Mouse (Mus musculus): ENCODE measurements at regions not wholly inside any gene's neighbourhood (a gene's known extent, or its start where the extent isn't known, plus 50 kb on each side); places are given as distances from the start of the nearest gene placed in this dataset.

- H3K36me3 ChIP-seq = no peaks in the 10 kb centered on the region
- ATAC-seq (ENCODE audit: low FRiP score, low read depth) = no peak
Observed at GRCm38 (mm10) chr13:48376405-48376804, 115.4 kb downstream of the Id4 start.

GRCm38 (mm10) chr13:48383580-48384445 lies 122.8 kb downstream of the Id4 start:
- ATAC-seq (ENCODE audit: low FRiP score, low read depth) = no peak
- Histone ChIP-seq H3K9me3 (no peaks in the 10 kb centered on the region), H3K27me3 (no peaks in the 10 kb centered on the region), H3K4me2 (replicated peaks) (peak overlapping the region; percentile 34; the same call in 1 of the 2 replicates), H3K27ac (no peak overlapping the region), H3K36me3 (no peaks in the 10 kb centered on the region), H3K4me1 (peaks cover 16% of the 10 kb centered on the region), H3K9ac (no peak overlapping the region), H3K4me3 (no peak overlapping the region)
- 54% methylated on average over 13 of the region's 13 CpGs for WGBS

More at GRCm38 (mm10) chr13:48376405-48376804, 115.4 kb downstream of the Id4 start:
- H3K4me3 ChIP-seq = no peak overlapping the region
- no peak overlapping the region for H3K27ac ChIP-seq
- H3K4me2 ChIP-seq (replicated peaks) = no peak overlapping the region
- H3K27me3 ChIP-seq = no peaks in the 10 kb centered on the region
- no peak overlapping the region for H3K9ac ChIP-seq
- no peaks in the 10 kb centered on the region for H3K4me1 ChIP-seq
- 78% methylated on average over 4 of the region's 4 CpGs for WGBS
- H3K9me3 ChIP-seq = no peaks in the 10 kb centered on the region

GRCm38 (mm10) chr13:48384901-48385300 lies 123.9 kb downstream of the Id4 start:
- ATAC-seq (ENCODE audit: low FRiP score, low read depth) = no peak
- H3K4me3 ChIP-seq = no peak overlapping the region

GRCm38 (mm10) chr13:48391126-48391525 lies 122.1 kb downstream of the Zfp169 start:
- ATAC-seq (ENCODE audit: low FRiP score, low read depth) = no peak
- 79% methylated on average over 11 of the region's 11 CpGs for WGBS

More at GRCm38 (mm10) chr13:48384901-48385300, 123.9 kb downstream of the Id4 start:
- peak overlapping the region; percentile 39; the same call in 1 of the 2 replicates for H3K9ac ChIP-seq
- H3K27ac ChIP-seq = no peak overlapping the region
- peak overlapping the region; percentile 34 for H3K4me2 ChIP-seq (replicated peaks)
- H3K36me3 ChIP-seq = no peaks in the 10 kb centered on the region
- 29% methylated on average over 11 of the region's 11 CpGs for WGBS
- H3K4me1 ChIP-seq = peaks cover 16% of the 10 kb centered on the region
- H3K27me3 ChIP-seq = no peaks in the 10 kb centered on the region
- H3K9me3 ChIP-seq = no peaks in the 10 kb centered on the region

GRCm38 (mm10) chr13:48397761-48398160 lies 115.5 kb downstream of the Zfp169 start:
- Histone ChIP-seq H3K4me2 (replicated peaks) (no peak overlapping the region), H3K4me1 (no peaks in the 10 kb centered on the region), H3K9ac (no peak overlapping the region), H3K27me3 (no peaks in the 10 kb centered on the region), H3K36me3 (no peaks in the 10 kb centered on the region), H3K9me3 (no peaks in the 10 kb centered on the region), H3K27ac (no peak overlapping the region), H3K4me3 (no peak overlapping the region)
- WGBS = 7% methylated on average over 1 of the region's 1 CpGs
- no peak for ATAC-seq (ENCODE audit: low FRiP score, low read depth)

More at GRCm38 (mm10) chr13:48391126-48391525, 122.1 kb downstream of the Zfp169 start:
- Histone ChIP-seq H3K36me3 (no peaks in the 10 kb centered on the region), H3K4me1 (no peaks in the 10 kb centered on the region), H3K4me3 (no peak overlapping the region), H3K9ac (no peak overlapping the region), H3K9me3 (no peaks in the 10 kb centered on the region), H3K27ac (no peak overlapping the region), H3K27me3 (no peaks in the 10 kb centered on the region), H3K4me2 (replicated peaks) (no peak overlapping the region)

GRCm38 (mm10) chr13:48398617-48399016 lies 114.6 kb downstream of the Zfp169 start:
- 85% methylated on average over 3 of the region's 3 CpGs for WGBS
- ATAC-seq (ENCODE audit: low FRiP score, low read depth) = no peak
- Histone ChIP-seq H3K4me1 (no peaks in the 10 kb centered on the region), H3K27me3 (no peaks in the 10 kb centered on the region), H3K27ac (no peak overlapping the region), H3K9ac (no peak overlapping the region), H3K9me3 (no peaks in the 10 kb centered on the region), H3K4me3 (no peak overlapping the region), H3K4me2 (replicated peaks) (no peak overlapping the region), H3K36me3 (no peaks in the 10 kb centered on the region)

- no peak overlapping the region for H3K4me2 ChIP-seq (replicated peaks)
- H3K27ac ChIP-seq = no peak overlapping the region
- H3K4me1 ChIP-seq = no peaks in the 10 kb centered on the region
- no peak for ATAC-seq (ENCODE audit: low FRiP score, low read depth)
- no peaks in the 10 kb centered on the region for H3K27me3 ChIP-seq
- no peaks in the 10 kb centered on the region for H3K36me3 ChIP-seq
- 24% methylated on average over 5 of the region's 5 CpGs for WGBS
- H3K4me3 ChIP-seq = no peak overlapping the region
- no peaks in the 10 kb centered on the region for H3K9me3 ChIP-seq
- no peak overlapping the region for H3K9ac ChIP-seq
Observed at GRCm38 (mm10) chr13:48402316-48402715, 110.9 kb downstream of the Zfp169 start.

GRCm38 (mm10) chr13:48422438-48423329 lies 90.6 kb downstream of the Zfp169 start:
- Histone ChIP-seq H3K27ac (no peak overlapping the region), H3K9me3 (no peaks in the 10 kb centered on the region), H3K27me3 (no peaks in the 10 kb centered on the region), H3K4me2 (replicated peaks) (no peak overlapping the region), H3K4me3 (no peak overlapping the region), H3K4me1 (no peaks in the 10 kb centered on the region), H3K36me3 (no peaks in the 10 kb centered on the region), H3K9ac (no peak overlapping the region)
- WGBS = 71% methylated on average over 9 of the region's 9 CpGs
- ATAC-seq (ENCODE audit: low FRiP score, low read depth) = no peak

GRCm38 (mm10) chr13:48426816-48427215 lies 86.4 kb downstream of the Zfp169 start:
- Histone ChIP-seq H3K4me3 (no peak overlapping the region), H3K9me3 (no peaks in the 10 kb centered on the region), H3K27ac (no peak overlapping the region), H3K36me3 (no peaks in the 10 kb centered on the region), H3K27me3 (no peaks in the 10 kb centered on the region), H3K9ac (no peak overlapping the region), H3K4me1 (no peaks in the 10 kb centered on the region), H3K4me2 (replicated peaks) (no peak overlapping the region)
- ATAC-seq (ENCODE audit: low FRiP score, low read depth) = no peak
- WGBS = 66% methylated on average over 5 of the region's 5 CpGs

- no peak overlapping the region for H3K4me2 ChIP-seq (replicated peaks)
- H3K27ac ChIP-seq = no peak overlapping the region
- no peaks in the 10 kb centered on the region for H3K27me3 ChIP-seq
- no peak for ATAC-seq (ENCODE audit: low FRiP score, low read depth)
- H3K9me3 ChIP-seq = no peaks in the 10 kb centered on the region
- H3K9ac ChIP-seq = no peak overlapping the region
- WGBS = 63% methylated on average over 14 of the region's 14 CpGs
- H3K4me1 ChIP-seq = no peaks in the 10 kb centered on the region
- H3K36me3 ChIP-seq = no peaks in the 10 kb centered on the region
- no peak overlapping the region for H3K4me3 ChIP-seq
Observed at GRCm38 (mm10) chr13:48436659-48437345, 76.4 kb downstream of the Zfp169 start.

All from limb, embryonic 13.5 days (tissue).